Comparison of ENCODE assay signal across 8 mouse cellular contexts in the genomic region with DNA sequence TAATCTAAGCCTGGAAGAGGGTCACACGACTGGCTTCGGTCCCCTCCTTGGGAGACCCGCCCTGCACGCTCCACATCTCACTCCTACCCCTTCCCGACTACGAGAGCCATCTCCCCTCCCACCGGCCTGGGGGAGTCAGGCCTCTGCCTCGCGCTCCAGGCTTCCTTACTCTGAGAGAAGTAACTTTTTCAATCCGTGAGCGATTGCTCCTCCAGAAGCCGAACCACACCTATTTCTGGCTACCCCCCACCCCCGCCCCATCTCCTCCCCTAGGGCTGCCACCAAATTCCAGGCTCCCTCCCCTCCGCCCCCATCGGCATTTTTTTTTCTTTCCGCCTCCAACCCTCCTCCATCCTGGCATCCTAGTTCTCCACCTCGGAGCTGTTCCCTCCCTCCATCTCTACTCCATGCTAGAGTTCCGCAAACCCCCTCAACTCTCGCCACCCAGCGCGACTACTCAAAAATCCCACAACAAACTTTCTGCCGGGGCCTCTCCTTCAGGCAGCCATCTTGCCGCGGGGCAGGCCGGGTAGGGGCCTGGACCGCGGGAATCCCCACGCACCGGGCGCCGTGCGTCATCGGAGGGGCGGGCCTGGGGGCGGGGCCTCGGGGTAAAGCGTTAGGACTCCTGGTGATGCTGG. TPM values are rescaled to one million over a fixed set of nuclear protein-coding genes. Genes with fewer than 3 reads are reported as not detected.
DNase-seq lines count a peak whose midpoint lies in the region; ATAC-seq and TF ChIP-seq lines count a peak whose summit lies in the region.

A gene (minus strand): TSS at position 544 of the 641 bp plus-strand sequence.

- 0% methylated on average over 37 of the region's 37 CpGs for WGBS in intestine, embryonic 15.5 days
- WGBS in limb, embryonic 11.5 days, result under 1% methylated on average over 37 of the region's 37 CpGs
- WGBS in midbrain, embryonic 13.5 days, result under 1% methylated on average over 37 of the region's 37 CpGs
- under 1% methylated on average over 37 of the region's 37 CpGs for WGBS in small intestine, adult 2 months

- peaks cover 11% of the 10 kb centered on the region for H3K36me3 ChIP-seq in intestine, embryonic 15.5 days
- peaks cover 5% of the 10 kb centered on the region; the same call in 1 of the 2 replicates for H3K36me3 ChIP-seq in limb, embryonic 11.5 days (ENCODE audit: control insufficient read depth, insufficient read depth, low read length)
- H3K36me3 ChIP-seq in midbrain, embryonic 13.5 days, result peaks cover 16% of the 10 kb centered on the region
- peaks cover 6% of the 10 kb centered on the region for H3K36me3 ChIP-seq in small intestine, adult 2 months (ENCODE audit: control insufficient read depth, insufficient read depth, low read length)

- TF ChIP-seq POLR2A in small intestine, adult 2 months (IDR thresholded peaks at IDR 0.05; ENCODE audit: low read depth, low read length), result peak; percentile 65; the same call in 1 of the 2 replicates

- H3K9ac ChIP-seq in intestine, embryonic 15.5 days, result peak within 1 kb of the TSS; percentile 78
- peak within 1 kb of the TSS; percentile 75 for H3K9ac ChIP-seq in limb, embryonic 11.5 days (ENCODE audit: low read length)
- peak within 1 kb of the TSS; percentile 78 for H3K9ac ChIP-seq in midbrain, embryonic 13.5 days (replicated peaks)

- peaks cover 7% of the 10 kb centered on the region; the same call in 1 of the 2 replicates for H3K4me1 ChIP-seq in intestine, embryonic 15.5 days (replicated peaks)
- peaks cover 17% of the 10 kb centered on the region for H3K4me1 ChIP-seq in limb, embryonic 11.5 days (ENCODE audit: control insufficient read depth, insufficient read depth, low read length)
- peaks cover 24% of the 10 kb centered on the region for H3K4me1 ChIP-seq in midbrain, embryonic 13.5 days (replicated peaks)
- peaks cover 7% of the 10 kb centered on the region for H3K4me1 ChIP-seq in small intestine, adult 2 months (ENCODE audit: control insufficient read depth, insufficient read depth, insufficient read length, low read length)

- peak within 1 kb of the TSS; percentile 89 for H3K27ac ChIP-seq in intestine, embryonic 15.5 days
- peak within 1 kb of the TSS; percentile 90 for H3K27ac ChIP-seq in limb, embryonic 11.5 days (replicated peaks; ENCODE audit: low read depth, low read length)
- H3K27ac ChIP-seq in midbrain, embryonic 13.5 days, result peak within 1 kb of the TSS; percentile 14; the same call in 1 of the 2 replicates
- peak within 1 kb of the TSS; percentile 67 for H3K27ac ChIP-seq in small intestine, adult 2 months (ENCODE audit: insufficient read depth, low read depth, low read length)

- DNase-seq in 3134 (ENCODE audit: extremely low read depth, insufficient read length, low spot score), result peak; percentile 93
- DNase-seq in adrenal gland, postnatal 10 days, result peak; percentile 97
- peak; percentile 98 for DNase-seq in embryo, embryonic 9.5 days (ENCODE audit: extremely low spot score)
- DNase-seq in gastrocnemius, postnatal 4 days (ENCODE audit: low spot score in 2 of 2), result peak; percentile 84 to 88
- peak; percentile 96 for DNase-seq in limb, embryonic 11.5 days (ENCODE audit: low spot score)

- no peak for TF ChIP-seq CTCF in small intestine, adult 2 months (IDR thresholded peaks at IDR 0.05; ENCODE audit: extremely low read depth, insufficient read length, insufficient replicate concordance, low read depth, low read length)

- peak; percentile 99 for ATAC-seq in intestine, embryonic 15.5 days
- ATAC-seq in limb, embryonic 11.5 days (ENCODE audit: insufficient number of reproducible peaks, low FRiP score, low TSS enrichment, low read depth), result peak; percentile 92
- ATAC-seq in midbrain, embryonic 13.5 days, result peak; percentile 97

- H3K4me3 ChIP-seq in intestine, embryonic 15.5 days (replicated peaks), result peak within 1 kb of the TSS; percentile 64
- peak within 1 kb of the TSS; percentile 74 for H3K4me3 ChIP-seq in limb, embryonic 11.5 days (ENCODE audit: low read depth, low read length)
- peak within 1 kb of the TSS; percentile 56 for H3K4me3 ChIP-seq in midbrain, embryonic 13.5 days (replicated peaks)
- peak within 1 kb of the TSS; percentile 98 for H3K4me3 ChIP-seq in small intestine, adult 2 months (ENCODE audit: low read depth, low read length)

- H3K9me3 ChIP-seq in intestine, embryonic 15.5 days, result no peaks in the 10 kb centered on the region
- H3K9me3 ChIP-seq in limb, embryonic 11.5 days (ENCODE audit: control insufficient read depth, low read length), result no peaks in the 10 kb centered on the region
- H3K9me3 ChIP-seq in midbrain, embryonic 13.5 days, result no peaks in the 10 kb centered on the region

- peak within 1 kb of the TSS; percentile 90 for H3K4me2 ChIP-seq in intestine, embryonic 15.5 days (replicated peaks)
- H3K4me2 ChIP-seq in limb, embryonic 11.5 days (ENCODE audit: low read depth, severe bottlenecking), result peak within 1 kb of the TSS; percentile 93
- H3K4me2 ChIP-seq in midbrain, embryonic 13.5 days (replicated peaks), result peak within 1 kb of the TSS; percentile 91

- H3K27me3 ChIP-seq in intestine, embryonic 15.5 days (replicated peaks), result no peaks in the 10 kb centered on the region
- no peaks in the 10 kb centered on the region for H3K27me3 ChIP-seq in limb, embryonic 11.5 days (ENCODE audit: control insufficient read depth, insufficient read depth, low read length)
- no peaks in the 10 kb centered on the region for H3K27me3 ChIP-seq in midbrain, embryonic 13.5 days
- no peaks in the 10 kb centered on the region for H3K27me3 ChIP-seq in small intestine, adult 2 months (ENCODE audit: control insufficient read depth, insufficient read depth, low read length)

RNA-seq across cellular contexts. Expression of the gene that starts here (rescaled TPM):
- total RNA-seq in adrenal gland, postnatal 10 days (2021), result 10 to 100 TPM; 42.0 to 52.6 TPM
- 10 to 100 TPM; 79.8 to 90.9 TPM for total RNA-seq in gastrocnemius, postnatal 4 days (2021)
- 28.6 and 29.6 TPM in 2 replicates for polyA plus RNA-seq in intestine, embryonic 15.5 days (2015; fragmentation: Nextera tagmentation; extraction: Ambion mirVana)
- polyA plus RNA-seq in limb, embryonic 11.5 days (2014; fragmentation: Nextera tagmentation; extraction: Ambion mirVana), result 53.1 and 54.3 TPM in 2 replicates
- polyA plus RNA-seq in midbrain, embryonic 13.5 days (2015; fragmentation: Nextera tagmentation; extraction: Ambion mirVana), result 31.3 and 37.2 TPM in 2 replicates
- 43.4 and 89.2 TPM in 2 replicates for polyA plus RNA-seq in small intestine, adult 2 months (2012; rRNA removed)

Comparison
In these comparisons a context has a peak if more than half of its experiments do, and no peak if none do; other contexts are left out.
1. Peak in every context shown above with its lines: DNase-seq, ATAC-seq, H3K4me3 ChIP-seq and H3K27ac ChIP-seq.
2. H3K27ac ChIP-seq: peak in every context shown above with its lines; median percentile 90 in limb, embryonic 11.5 days; 89 in intestine, embryonic 15.5 days; 67 in small intestine, adult 2 months; 14 in midbrain, embryonic 13.5 days.